In the genomic region with DNA sequence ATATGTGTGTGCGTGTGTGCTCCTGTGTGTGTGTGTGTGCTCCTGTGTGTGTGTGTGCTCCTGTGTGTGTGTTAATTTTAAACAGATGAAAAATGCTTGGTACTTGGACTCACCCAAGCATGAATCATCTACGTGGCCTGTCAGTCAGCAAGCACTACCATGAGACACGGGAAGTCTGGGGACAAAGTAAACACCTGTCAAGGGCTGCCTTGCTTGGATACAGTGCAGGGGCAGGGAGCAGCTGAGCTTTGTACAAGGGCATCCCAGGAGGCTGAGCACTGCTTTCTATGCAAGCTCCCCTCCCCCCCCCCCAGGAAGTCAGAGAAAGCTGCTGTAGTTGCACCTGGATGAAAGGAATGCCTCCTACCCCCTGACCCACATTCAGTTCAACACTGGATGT, we compare ENCODE assay signal across 22 mouse cellular contexts.
A peak's percentile ranks its signal among the peaks of the same experiment; 100 is the strongest.
DNase-seq lines count a peak whose midpoint lies in the region; ATAC-seq and TF ChIP-seq lines count a peak whose summit lies in the region.
"Had no signal": no experiment of that assay in that cellular context is flagged by ENCODE, and none has a peak within 500 bp of the region (broad histone marks: within the 10 kb centered on the region; RNA-seq: fewer than 3 reads in every experiment).

No protein-coding gene starts in this region.

- no peaks in the 10 kb centered on the region for H3K27me3 ChIP-seq in liver, postnatal 0 days (ENCODE audit: insufficient read depth, low read length)
- no peaks in the 10 kb centered on the region for H3K27me3 ChIP-seq in neural tube, embryonic 12.5 days (replicated peaks)
- no peaks in the 10 kb centered on the region for H3K27me3 ChIP-seq in neural tube, embryonic 15.5 days (replicated peaks)
- no peaks in the 10 kb centered on the region for H3K27me3 ChIP-seq in stomach, embryonic 16.5 days (ENCODE audit: control insufficient read depth, insufficient read depth, low read length)
- H3K27me3 ChIP-seq: forebrain, embryonic 13.5 days; neural tube, embryonic 13.5 days had no signal

- TF ChIP-seq EP300 in liver, postnatal 0 days (IDR thresholded peaks at IDR 0.05; ENCODE audit: low read depth) = no peak

- H3K27ac ChIP-seq in liver, postnatal 0 days (ENCODE audit: low read depth) = no peak overlapping the region
- H3K27ac ChIP-seq in neural tube, embryonic 12.5 days = no peak overlapping the region
- H3K27ac ChIP-seq in neural tube, embryonic 15.5 days (replicated peaks) = no peak overlapping the region
- no peak overlapping the region for H3K27ac ChIP-seq in stomach, embryonic 16.5 days (ENCODE audit: low read length)
- H3K27ac ChIP-seq: forebrain, embryonic 13.5 days; heart, embryonic 10.5 days; left cerebral cortex, adult 2 months; limb, embryonic 10.5 days; liver, embryonic 14.5 days; macrophage; neural tube, embryonic 13.5 days had no signal

- DNase-seq in embryo, embryonic 11 days = peak; percentile 6
- no peak for DNase-seq in embryo, embryonic 9.5 days (ENCODE audit: extremely low spot score)
- DNase-seq in liver = peak; percentile 4
- no peak for DNase-seq in liver, postnatal 0 days
- no peak for DNase-seq in urinary bladder, postnatal 10 days (ENCODE audit: low spot score)
- DNase-seq: adrenal gland, adult 2 months; cerebellum, adult 11 months; cerebellum, postnatal 14 days; gastrocnemius, postnatal 36 days; heart, postnatal 10 days; right cerebral cortex, postnatal 25 days; thymus, postnatal 4 days had no signal

- 56% methylated on average over 3 of the region's 3 CpGs for WGBS in liver, postnatal 0 days (ENCODE audit: insufficient replicate concordance)
- 63% methylated on average over 3 of the region's 3 CpGs for WGBS in neural tube, embryonic 12.5 days
- WGBS in neural tube, embryonic 15.5 days = 58% methylated on average over 3 of the region's 3 CpGs
- 29% methylated on average over 3 of the region's 3 CpGs for WGBS in stomach, embryonic 16.5 days

- H3K4me1 ChIP-seq in liver, postnatal 0 days (ENCODE audit: insufficient read depth) = no peaks in the 10 kb centered on the region
- no peaks in the 10 kb centered on the region for H3K4me1 ChIP-seq in neural tube, embryonic 12.5 days
- H3K4me1 ChIP-seq in neural tube, embryonic 15.5 days = no peaks in the 10 kb centered on the region
- H3K4me1 ChIP-seq in stomach, embryonic 16.5 days (ENCODE audit: control insufficient read depth, insufficient read depth, low read length) = no peaks in the 10 kb centered on the region
- H3K4me1 ChIP-seq: forebrain, embryonic 13.5 days; heart, embryonic 10.5 days; limb, embryonic 10.5 days; neural tube, embryonic 13.5 days had no signal

- H3K4me2 ChIP-seq in liver, postnatal 0 days (ENCODE audit: low read depth, low read length) = no peak overlapping the region
- H3K4me2 ChIP-seq in neural tube, embryonic 12.5 days (replicated peaks) = no peak overlapping the region
- H3K4me2 ChIP-seq in neural tube, embryonic 15.5 days = no peak overlapping the region
- H3K4me2 ChIP-seq in stomach, embryonic 16.5 days (ENCODE audit: low read depth, low read length) = no peak overlapping the region
- H3K4me2 ChIP-seq: forebrain, embryonic 13.5 days; neural tube, embryonic 13.5 days had no signal

- no peaks in the 10 kb centered on the region for H3K36me3 ChIP-seq in liver, postnatal 0 days (replicated peaks; ENCODE audit: insufficient read depth, low read length)
- no peaks in the 10 kb centered on the region for H3K36me3 ChIP-seq in neural tube, embryonic 12.5 days
- H3K36me3 ChIP-seq in neural tube, embryonic 15.5 days = no peaks in the 10 kb centered on the region
- H3K36me3 ChIP-seq in stomach, embryonic 16.5 days (ENCODE audit: control insufficient read depth, insufficient read depth, low read length) = no peaks in the 10 kb centered on the region
- H3K36me3 ChIP-seq: heart, embryonic 10.5 days; limb, embryonic 10.5 days; neural tube, embryonic 13.5 days had no signal

- no peak overlapping the region for H3K9ac ChIP-seq in liver, postnatal 0 days (replicated peaks)
- H3K9ac ChIP-seq in neural tube, embryonic 12.5 days = no peak overlapping the region
- no peak overlapping the region for H3K9ac ChIP-seq in neural tube, embryonic 15.5 days (replicated peaks)
- H3K9ac ChIP-seq in stomach, embryonic 16.5 days (ENCODE audit: low read length) = no peak overlapping the region
- H3K9ac ChIP-seq: forebrain, embryonic 13.5 days; liver, embryonic 14.5 days; neural tube, embryonic 13.5 days had no signal

- no peak overlapping the region for H3K4me3 ChIP-seq in liver, postnatal 0 days (ENCODE audit: low read depth, low read length)
- H3K4me3 ChIP-seq in neural tube, embryonic 12.5 days = no peak overlapping the region
- H3K4me3 ChIP-seq in neural tube, embryonic 15.5 days (replicated peaks) = no peak overlapping the region
- H3K4me3 ChIP-seq in stomach, embryonic 16.5 days (replicated peaks; ENCODE audit: low read length) = no peak overlapping the region
- H3K4me3 ChIP-seq: forebrain, embryonic 13.5 days; heart, embryonic 10.5 days; left cerebral cortex, adult 2 months; limb, embryonic 10.5 days; neural tube, embryonic 13.5 days had no signal

- no peaks in the 10 kb centered on the region for H3K9me3 ChIP-seq in liver, postnatal 0 days (ENCODE audit: low read length)
- H3K9me3 ChIP-seq in neural tube, embryonic 12.5 days = no peaks in the 10 kb centered on the region
- H3K9me3 ChIP-seq in neural tube, embryonic 15.5 days (replicated peaks) = no peaks in the 10 kb centered on the region
- no peaks in the 10 kb centered on the region for H3K9me3 ChIP-seq in stomach, embryonic 16.5 days (replicated peaks; ENCODE audit: control insufficient read depth, low read length)
- H3K9me3 ChIP-seq: forebrain, embryonic 13.5 days; heart, embryonic 10.5 days; limb, embryonic 10.5 days; neural tube, embryonic 13.5 days had no signal

- no peak for ATAC-seq in liver, postnatal 0 days
- 0 out of 2 replicates have a peak, but pooled peaks have one; percentile 44 for ATAC-seq in neural tube, embryonic 12.5 days (ENCODE audit: low FRiP score, low read depth)
- no peak for ATAC-seq in neural tube, embryonic 15.5 days (ENCODE audit: low FRiP score)
- peak; percentile 69; the same call in 1 of the 2 replicates for ATAC-seq in stomach, embryonic 16.5 days (ENCODE audit: insufficient read depth, low FRiP score)
- ATAC-seq: forebrain, embryonic 13.5 days had no signal

- no peak for TF ChIP-seq CTCF in liver, postnatal 0 days (IDR thresholded peaks at IDR 0.05; ENCODE audit: low read depth)

Comparison
In these comparisons a context has a peak if more than half of its experiments do, and no peak if none do; other contexts are left out.
1. DNase-seq: peak in embryo, embryonic 11 days (single experiment) and liver (single experiment); none in embryo, embryonic 9.5 days (single experiment), liver, postnatal 0 days (single experiment) and urinary bladder, postnatal 10 days (single experiment).
2. ATAC-seq: peak in neural tube, embryonic 12.5 days (single experiment) and stomach, embryonic 16.5 days (single experiment); none in liver, postnatal 0 days (single experiment) and neural tube, embryonic 15.5 days (single experiment).